Mouse (Mus musculus) macrophage (primary cell): ENCODE measurements around the gene Git2. TPM values are rescaled to one million over a fixed set of nuclear protein-coding genes. Genes with fewer than 3 reads are reported as not detected.
A peak's percentile ranks its signal among the peaks of the same experiment; 100 is the strongest.

Experiments
- H3K27ac ChIP-seq: fragments of 350-480 bp; formaldehyde crosslinking; 2 replicates; pipeline ENCODE4 v1.9.0; 2021
- H3K36me3 ChIP-seq: fragments of 350-480 bp; formaldehyde crosslinking; 2 replicates; pipeline ENCODE4 v1.9.0; 2021; ENCODE audit errors: inconsistent target
- H3K4me3 ChIP-seq: fragments of 350-480 bp; formaldehyde crosslinking; 2 replicates; pipeline ENCODE4 v1.9.0; 2021; ENCODE audit errors: inconsistent target
- H3K79me2 ChIP-seq: fragments of 350-480 bp; formaldehyde crosslinking; 2 replicates; pipeline ENCODE4 v1.9.0; 2021; ENCODE audit errors: inconsistent target
- WGBS: methylation state at CpG from one replicate; pipeline ENCODE4 v1.1.7; 2026; ENCODE audit warnings: inconsistent platforms; ENCODE audit not compliant: missing documents; 5-methylcytosine and 5-hydroxymethylcytosine counted together
- polyA plus RNA-seq: library from polyadenylated mRNA; stranded (reverse); fragments of 250-400 nt; gene quantifications from 3 replicates; pipeline ENCODE4 v1.2.4, GENCODE M21; 2018; ENCODE audit warnings: inconsistent platforms

The Git2 gene
- polyA plus RNA-seq, 1 experiment from 2014 or later: 50.3 TPM

DNA sequence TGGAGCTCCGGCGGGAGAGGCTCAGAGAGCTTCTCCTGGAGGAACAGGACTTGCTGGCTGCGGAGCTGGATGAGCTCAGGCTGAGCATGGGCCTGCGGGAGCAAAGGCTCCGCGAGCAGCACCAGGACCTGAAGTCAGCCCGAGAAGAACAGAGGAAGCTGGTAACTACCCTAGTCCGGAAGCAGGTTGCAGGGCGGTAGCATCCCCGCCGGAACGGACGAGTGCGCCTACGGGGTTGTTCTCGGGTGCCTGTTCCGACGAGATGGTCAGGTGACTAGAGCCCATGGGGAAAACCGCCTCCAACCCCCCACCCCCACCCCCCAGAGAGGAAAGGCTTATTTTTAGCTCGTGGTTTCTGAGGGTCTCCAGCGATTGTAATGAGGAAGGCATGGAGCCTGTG is 66.0 kb downstream of the Git2 start:
- 58% methylated on average over 17 of the region's 21 CpGs for WGBS
- Histone ChIP-seq H3K4me3 (no peak overlapping the region), H3K79me2 (peaks cover 6% of the 10 kb centered on the region; the same call in 1 of the 2 replicates), H3K27ac (no peak overlapping the region), H3K36me3 (peaks cover 26% of the 10 kb centered on the region; the same call in 1 of the 2 replicates)

DNA sequence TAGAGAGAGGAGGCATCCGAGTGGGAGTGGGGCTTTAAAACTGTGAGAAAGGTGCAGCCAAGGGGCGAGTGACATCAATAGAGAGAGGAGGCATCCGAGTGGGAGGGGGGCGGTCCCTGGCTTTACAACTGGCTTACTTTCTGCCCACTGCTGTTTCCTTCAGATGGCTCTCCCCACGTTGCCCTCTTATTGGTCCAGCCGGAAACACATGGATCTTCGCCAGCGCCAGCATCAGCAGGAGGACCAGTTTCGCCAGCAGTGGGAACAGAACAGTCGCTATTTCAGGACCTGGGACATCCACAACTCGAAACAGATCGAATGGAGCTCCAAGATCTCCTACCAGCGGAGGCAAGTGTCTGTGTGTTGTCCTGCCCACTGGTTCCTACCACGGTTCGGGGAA is 66.8 kb downstream of the Git2 start:
- peak overlapping the region; percentile 82 for H3K4me3 ChIP-seq
- peaks cover 6% of the 10 kb centered on the region; the same call in 1 of the 2 replicates for H3K79me2 ChIP-seq
- H3K27ac ChIP-seq: no peak overlapping the region
- WGBS: 54% methylated on average over 15 of the region's 15 CpGs
- H3K36me3 ChIP-seq: peaks cover 23% of the 10 kb centered on the region; the same call in 1 of the 2 replicates

DNA sequence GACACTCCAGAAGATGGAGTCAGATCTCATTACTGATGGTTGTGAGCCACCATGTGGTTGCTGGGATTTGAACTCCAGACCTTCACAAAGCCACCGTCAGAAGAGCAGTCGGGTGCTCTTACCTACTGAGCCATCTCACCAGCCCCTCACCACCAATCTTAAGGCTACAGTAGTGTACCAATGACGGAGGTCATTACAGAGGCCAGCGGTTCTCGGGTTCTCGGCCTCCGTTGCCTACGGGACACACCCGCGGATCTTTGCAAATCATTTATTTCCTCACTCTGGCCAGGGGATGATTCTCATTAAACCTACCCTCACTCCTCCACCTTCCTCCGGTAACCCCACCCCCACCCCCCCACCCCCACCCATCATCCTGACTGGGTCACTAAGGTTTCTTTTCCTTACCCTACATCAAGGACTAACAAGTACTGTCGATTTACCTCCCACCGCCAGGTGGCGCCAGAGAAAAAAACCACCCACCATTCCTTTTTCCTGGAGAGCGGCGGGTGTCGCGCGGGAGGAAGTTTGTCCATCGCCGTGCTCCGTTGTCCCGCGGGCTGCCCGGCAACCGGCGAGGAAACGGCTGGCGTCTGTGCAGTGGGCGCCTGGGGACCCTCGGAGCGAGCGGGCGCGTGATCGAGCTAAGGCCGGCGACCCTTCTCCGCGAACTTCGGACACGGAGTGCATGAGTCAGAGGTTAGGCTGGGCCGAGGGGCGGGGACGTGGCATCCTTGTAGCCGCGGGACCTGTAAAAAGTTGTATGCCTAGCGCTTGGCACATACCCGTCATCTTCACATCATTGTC is 67.8 kb downstream of the Git2 start, which contains the start of gene Tchp:
Tchp (plus strand) TSS at position 496 of the 804 bp plus-strand sequence.
- no peak within 1 kb of the TSS for H3K27ac ChIP-seq
- H3K4me3 ChIP-seq: peak within 1 kb of the TSS; percentile 82
- peaks cover 6% of the 10 kb centered on the region; the same call in 1 of the 2 replicates for H3K79me2 ChIP-seq
- H3K36me3 ChIP-seq: peaks cover 15% of the 10 kb centered on the region; the same call in 1 of the 2 replicates
- 9% methylated on average over 48 of the region's 49 CpGs for WGBS

DNA sequence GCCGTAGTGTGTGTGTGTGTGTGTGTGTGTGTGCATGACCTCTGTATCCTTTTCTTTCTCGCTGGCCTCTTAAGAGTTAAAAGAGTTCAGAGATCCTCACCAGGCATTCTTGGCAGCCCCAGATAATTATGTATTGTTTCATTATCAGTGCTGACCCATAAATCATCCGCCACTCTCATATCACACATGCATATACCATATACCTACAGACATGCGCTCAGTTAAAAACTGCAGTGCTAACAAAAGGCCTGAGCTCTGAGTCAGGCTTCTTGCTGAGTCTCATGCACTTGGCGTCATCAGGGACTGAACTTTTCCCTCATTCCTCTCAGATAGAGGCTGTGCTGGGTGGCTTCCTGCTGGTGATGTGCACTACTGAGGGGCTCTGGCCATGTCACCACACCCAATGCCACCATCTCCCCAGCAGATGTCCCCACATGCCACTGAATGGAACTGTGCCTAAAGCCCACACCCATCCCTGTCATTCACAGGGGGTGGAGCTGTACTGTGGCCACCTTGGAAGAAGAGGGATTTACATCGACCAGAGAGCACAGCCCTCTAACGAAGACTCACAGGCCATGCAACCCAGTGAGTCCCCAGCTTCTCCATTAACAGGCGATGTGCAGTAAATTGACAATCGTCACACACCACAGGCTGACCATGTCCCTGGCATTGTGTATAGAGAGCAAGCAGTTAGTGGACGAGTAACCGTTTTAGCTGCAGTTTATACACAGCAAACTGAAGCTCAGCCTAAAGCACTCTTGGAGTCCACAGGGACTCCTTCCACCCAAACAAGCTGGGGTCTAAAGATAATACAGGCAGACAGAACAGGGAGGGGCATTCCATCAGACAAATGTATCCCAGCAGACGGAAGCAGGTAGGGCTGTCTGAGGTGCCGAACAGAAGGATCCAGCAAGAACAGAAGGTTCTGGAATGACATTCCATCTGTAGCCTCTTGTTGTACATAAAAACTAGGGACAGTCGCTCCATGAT is 72.6 kb downstream of the Git2 start:
- 74% methylated on average over 14 of the region's 14 CpGs for WGBS
- H3K27ac ChIP-seq: peak overlapping the region; percentile 31
- H3K79me2 ChIP-seq: no peaks in the 10 kb centered on the region
- H3K4me3 ChIP-seq: no peak overlapping the region
- no peaks in the 10 kb centered on the region for H3K36me3 ChIP-seq

DNA sequence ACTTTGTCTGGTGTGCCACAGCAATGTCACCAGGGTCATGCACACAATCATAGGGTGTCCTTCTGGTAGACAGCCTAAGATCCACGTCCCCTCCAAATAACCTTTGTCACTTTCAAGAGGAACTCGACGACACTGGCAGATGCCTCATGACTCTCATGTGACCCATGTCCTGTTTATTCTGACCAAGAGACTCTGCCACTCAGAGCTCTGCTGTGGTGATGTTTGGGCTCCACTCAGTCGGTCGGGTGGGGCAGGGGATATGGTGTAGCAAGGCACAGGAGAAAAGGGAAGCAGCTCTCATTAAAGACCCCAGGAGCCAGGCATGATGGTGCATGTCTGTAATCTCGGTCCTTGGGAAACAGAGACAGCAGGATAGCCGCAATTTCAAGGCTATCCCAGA is 76.3 kb downstream of the Git2 start:
- H3K79me2 ChIP-seq: no peaks in the 10 kb centered on the region
- WGBS: 13% methylated on average over 7 of the region's 7 CpGs
- peak overlapping the region; percentile 94 for H3K27ac ChIP-seq
- no peaks in the 10 kb centered on the region for H3K36me3 ChIP-seq
- H3K4me3 ChIP-seq: no peak overlapping the region

DNA sequence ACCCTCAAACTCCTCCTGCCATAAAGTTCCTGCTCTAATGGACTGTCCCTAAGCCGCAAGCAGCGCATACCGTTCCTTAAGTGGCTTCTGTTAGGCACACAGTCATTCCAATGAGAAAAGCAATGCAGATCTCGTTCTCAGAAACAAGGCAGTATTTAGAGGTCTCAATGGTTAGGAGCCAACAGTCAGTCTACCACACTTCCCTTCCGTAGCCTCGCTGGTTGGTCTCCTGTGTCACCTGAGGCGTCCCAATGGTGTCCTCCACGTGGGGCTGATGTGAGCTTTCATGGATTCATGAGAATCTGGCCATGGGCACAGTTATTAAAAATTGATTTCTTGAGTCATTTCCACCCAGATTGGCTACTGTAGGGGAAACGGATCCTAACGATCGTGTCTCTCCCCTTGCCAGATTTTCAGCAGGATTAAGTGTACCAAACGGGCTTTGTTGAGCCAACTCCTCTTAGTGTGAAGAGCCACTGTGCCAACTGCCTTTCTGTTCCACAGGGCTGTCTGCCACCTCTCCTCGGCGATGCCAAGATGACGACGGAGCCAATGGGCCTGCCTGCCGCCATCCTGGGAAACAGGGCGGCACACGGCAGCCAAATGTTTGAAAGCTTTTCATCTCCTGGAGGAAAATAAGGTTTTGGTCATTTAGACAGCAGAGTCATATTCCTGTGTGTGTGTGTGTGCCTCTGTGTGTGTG is 77.1 kb downstream of the Git2 start:
- H3K4me3 ChIP-seq: no peak overlapping the region
- no peaks in the 10 kb centered on the region for H3K79me2 ChIP-seq
- H3K27ac ChIP-seq: peak overlapping the region; percentile 94
- 93% methylated on average over 19 of the region's 19 CpGs for WGBS
- no peaks in the 10 kb centered on the region for H3K36me3 ChIP-seq

DNA sequence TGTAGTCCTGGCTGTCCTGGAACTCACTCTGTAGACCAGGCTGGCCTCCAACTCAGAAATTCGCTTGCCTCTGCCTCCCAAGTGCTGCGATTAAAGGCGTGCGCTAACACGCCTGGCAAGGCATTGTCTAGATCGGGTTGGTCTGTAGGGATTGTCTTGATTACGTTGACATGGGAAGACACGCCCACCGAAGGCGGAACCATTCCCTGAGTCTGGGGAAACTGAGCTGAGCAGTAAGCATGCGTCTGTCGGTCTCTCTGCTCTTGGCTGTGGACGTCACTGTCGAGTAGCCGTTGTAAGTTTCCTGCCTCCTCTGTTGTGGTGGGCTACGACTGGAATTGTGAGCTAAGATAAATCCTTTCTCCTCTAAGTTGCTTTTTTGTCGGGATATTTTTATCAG is 78.4 kb downstream of the Git2 start:
- 92% methylated on average over 17 of the region's 17 CpGs for WGBS
- no peak overlapping the region for H3K4me3 ChIP-seq
- H3K27ac ChIP-seq: no peak overlapping the region
- no peaks in the 10 kb centered on the region for H3K79me2 ChIP-seq
- no peaks in the 10 kb centered on the region for H3K36me3 ChIP-seq

DNA sequence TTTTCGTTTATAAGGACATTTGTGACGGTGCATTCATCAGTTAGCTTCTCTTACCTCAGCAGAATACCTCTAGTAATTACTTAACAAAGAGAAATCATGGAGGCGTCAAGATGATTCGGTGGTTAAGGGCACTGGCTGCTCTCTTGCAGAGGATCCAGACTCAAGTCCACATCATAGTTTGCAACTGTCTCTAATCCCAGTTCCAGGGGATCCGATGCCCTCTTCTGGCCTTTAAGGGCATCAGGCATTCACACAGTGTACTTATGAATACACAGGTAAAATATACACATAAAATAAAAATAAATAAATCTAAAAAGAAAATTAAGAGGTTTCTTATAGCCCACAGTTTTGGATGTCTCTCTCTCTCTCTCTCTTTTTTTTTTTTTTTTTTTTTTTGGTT is 79.5 kb downstream of the Git2 start:
- Histone ChIP-seq H3K27ac (no peak overlapping the region), H3K36me3 (no peaks in the 10 kb centered on the region), H3K4me3 (no peak overlapping the region), H3K79me2 (no peaks in the 10 kb centered on the region)
- 76% methylated on average over 4 of the region's 5 CpGs for WGBS

DNA sequence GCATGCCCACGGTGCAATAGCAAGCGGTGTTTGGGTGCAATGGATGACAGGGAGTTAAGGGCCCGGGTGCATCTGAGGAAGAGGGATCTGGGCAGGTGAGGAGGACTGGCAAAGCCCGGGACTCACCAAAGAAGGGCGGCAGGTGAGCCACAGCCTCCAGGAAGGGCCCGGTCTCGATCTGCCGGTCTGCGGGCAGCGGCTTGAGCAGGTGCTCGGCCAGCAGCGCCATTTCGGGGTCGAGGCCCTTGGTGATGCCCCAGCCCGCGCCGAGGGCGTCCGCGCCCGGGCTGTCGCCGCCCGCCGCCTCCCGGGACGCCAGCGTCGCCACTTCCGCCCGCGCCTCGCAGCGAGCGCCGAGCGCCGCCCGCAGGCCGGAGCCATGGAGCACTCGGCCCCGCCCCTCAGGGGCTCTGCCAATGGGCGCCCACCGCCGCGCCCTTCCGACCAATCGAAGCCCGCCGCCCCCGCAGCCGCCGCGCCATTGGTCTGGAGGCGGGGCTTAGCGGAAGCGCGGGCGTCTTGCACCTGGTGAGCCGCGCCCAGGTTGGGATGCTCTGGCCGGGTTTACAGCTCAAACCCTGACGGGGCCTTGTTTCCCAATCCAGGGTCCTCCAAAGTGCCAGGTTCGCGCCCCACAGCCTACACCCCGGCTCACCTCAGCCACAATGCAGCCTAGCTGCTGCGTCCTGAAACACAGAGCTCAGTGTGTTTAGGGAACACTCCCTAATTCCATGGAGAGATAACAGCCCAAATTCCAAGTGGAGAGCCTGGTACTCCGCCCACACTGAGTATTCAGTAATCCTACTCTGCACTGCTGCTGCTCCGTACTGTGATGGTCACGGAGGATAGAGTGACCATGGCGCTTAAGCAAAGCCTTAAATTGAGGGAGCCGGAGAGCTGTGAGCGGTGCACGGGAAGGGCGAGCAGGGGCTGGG is 84.4 kb downstream of the Git2 start, which contains the start of gene Gltp:
Gltp (minus strand) TSS at position 352 of the 935 bp plus-strand sequence.
- Histone ChIP-seq H3K79me2 (peaks cover 47% of the 10 kb centered on the region), H3K27ac (peak within 1 kb of the TSS; percentile 92), H3K4me3 (peak within 1 kb of the TSS; percentile 73), H3K36me3 (peaks cover 5% of the 10 kb centered on the region; the same call in 1 of the 2 replicates)
- WGBS: 7% methylated on average over 66 of the region's 75 CpGs

DNA sequence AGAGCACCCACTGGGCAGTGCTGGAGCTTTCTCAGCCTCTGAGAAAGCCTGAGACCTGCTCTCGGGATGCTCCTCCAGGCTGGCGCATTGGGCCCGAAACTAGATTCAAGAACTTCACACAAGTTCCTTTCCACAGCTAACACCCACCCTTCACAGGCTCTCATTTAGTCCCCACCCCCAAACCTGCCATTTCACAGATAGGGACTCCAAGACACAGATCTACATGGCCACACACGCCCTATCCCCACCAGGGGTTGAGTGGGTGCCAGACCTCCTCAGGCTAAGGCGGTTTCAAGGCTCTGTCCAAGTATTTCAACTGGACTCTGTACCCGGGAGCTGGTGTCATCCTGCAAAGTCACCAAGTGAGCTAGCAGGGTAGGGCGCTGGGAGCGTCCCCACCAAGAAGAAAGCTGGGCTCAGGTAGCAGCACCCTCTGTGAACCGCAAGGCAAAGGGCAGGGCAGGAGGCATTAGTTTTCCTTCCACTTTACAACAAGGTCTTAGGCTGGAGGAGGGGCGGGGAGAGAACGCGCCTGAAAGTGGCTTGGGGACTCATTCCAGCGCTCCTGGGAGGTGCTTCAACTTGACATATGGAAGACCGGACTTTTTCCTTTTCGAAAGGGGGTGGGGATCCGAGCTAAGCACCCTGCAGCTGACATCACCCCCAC is 85.5 kb downstream of the Git2 start:
- H3K79me2 ChIP-seq: peaks cover 58% of the 10 kb centered on the region
- peak overlapping the region; percentile 73 for H3K4me3 ChIP-seq
- WGBS: 4% methylated on average over 14 of the region's 16 CpGs
- H3K36me3 ChIP-seq: peaks cover 5% of the 10 kb centered on the region; the same call in 1 of the 2 replicates
- peak overlapping the region; percentile 92 for H3K27ac ChIP-seq

DNA sequence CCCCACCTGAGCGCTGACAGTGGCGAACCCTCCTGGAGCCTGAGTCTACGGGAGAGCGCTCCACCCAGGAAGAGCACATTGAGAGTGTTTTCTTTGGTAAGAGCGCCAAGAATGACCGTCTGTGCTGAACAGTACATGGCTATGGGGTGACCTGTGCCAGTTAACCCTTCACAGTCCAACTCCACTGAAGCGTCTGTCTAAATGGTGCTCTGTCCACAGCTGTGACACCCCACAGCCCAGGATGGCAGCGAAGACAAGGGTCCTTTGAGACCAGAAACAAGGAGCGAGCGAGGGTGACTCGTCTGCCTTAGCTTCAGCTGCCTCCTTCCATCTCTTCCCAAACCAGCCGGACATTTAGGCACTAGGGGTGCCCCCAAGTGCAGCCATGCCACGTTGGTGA is 86.6 kb downstream of the Git2 start:
- WGBS: 80% methylated on average over 13 of the region's 13 CpGs
- Histone ChIP-seq H3K36me3 (peaks cover 5% of the 10 kb centered on the region; the same call in 1 of the 2 replicates), H3K27ac (peak overlapping the region; percentile 92), H3K79me2 (peaks cover 69% of the 10 kb centered on the region), H3K4me3 (peak overlapping the region; percentile 73; the same call in 1 of the 2 replicates)

DNA sequence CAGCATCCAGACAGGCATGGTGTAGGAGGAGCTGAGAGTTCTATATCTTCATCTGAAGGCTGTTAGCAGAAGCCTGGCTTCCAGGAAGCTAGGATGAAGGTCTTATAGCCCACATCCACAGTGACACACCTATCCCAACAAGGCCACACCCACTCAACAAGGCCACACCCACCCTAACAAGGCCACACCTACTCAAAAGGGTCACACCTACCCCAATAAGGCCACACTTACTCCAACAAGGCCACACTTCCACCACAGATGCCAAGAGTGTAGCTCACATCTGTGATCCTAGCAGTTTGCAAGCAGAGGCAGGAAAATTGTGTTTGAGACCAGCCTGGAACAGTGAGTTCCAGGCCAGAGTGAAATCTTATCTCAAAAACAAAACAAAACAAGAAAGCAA is 87.4 kb downstream of the Git2 start:
- H3K36me3 ChIP-seq: peaks cover 5% of the 10 kb centered on the region; the same call in 1 of the 2 replicates
- no peak overlapping the region for H3K27ac ChIP-seq
- H3K4me3 ChIP-seq: no peak overlapping the region
- H3K79me2 ChIP-seq: peaks cover 77% of the 10 kb centered on the region
